Mouse (Mus musculus): ENCODE measurements at regions not wholly inside any gene's neighbourhood (a gene's known extent, or its start where the extent isn't known, plus 50 kb on each side); places are given as distances from the start of the nearest gene placed in this dataset.

DNA sequence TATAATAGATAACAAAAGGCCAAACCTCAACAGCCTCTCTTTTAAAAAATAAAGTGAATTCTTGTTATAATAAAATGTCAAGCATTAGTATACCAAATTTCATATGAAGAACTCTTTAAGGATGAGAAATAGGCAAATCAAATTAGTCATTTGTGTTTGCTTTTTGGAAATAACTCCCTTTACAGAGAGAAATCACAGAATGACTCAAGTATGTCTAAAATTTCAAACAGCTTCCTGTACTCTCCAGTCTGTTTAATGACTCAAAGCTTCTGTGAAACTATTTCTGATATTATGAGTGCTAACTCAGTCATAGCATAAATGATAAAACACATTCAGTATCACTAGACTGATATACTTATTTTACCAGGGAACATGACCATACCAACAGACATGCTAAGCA is 217.7 kb downstream of the Rps12 start:
- Histone ChIP-seq H3K27ac (ENCODE audit: control insufficient read depth, insufficient read depth, low read depth, low read length) (no peak overlapping the region), H3K36me3 (ENCODE audit: control insufficient read depth, insufficient read depth, low read length) (no peaks in the 10 kb centered on the region), H3K4me1 (ENCODE audit: control insufficient read depth, insufficient read depth, low read length) (no peaks in the 10 kb centered on the region), H3K4me3 (ENCODE audit: control insufficient read depth, low read depth, low read length) (no peak overlapping the region), H3K27me3 (ENCODE audit: control insufficient read depth, insufficient read depth, low read length) (no peaks in the 10 kb centered on the region)
- TF ChIP-seq POLR2A (IDR thresholded peaks at IDR 0.05; ENCODE audit: control insufficient read depth, low read depth, low read length), result no peak
- TF ChIP-seq CTCF (IDR thresholded peaks at IDR 0.05; ENCODE audit: control insufficient read depth, insufficient read depth, insufficient replicate concordance, low read depth, low read length), result no peak

- Histone ChIP-seq H3K36me3 (ENCODE audit: control insufficient read depth, insufficient read depth, low read length) (no peaks in the 10 kb centered on the region), H3K4me1 (ENCODE audit: control insufficient read depth, insufficient read depth, low read length) (no peaks in the 10 kb centered on the region), H3K4me3 (ENCODE audit: control insufficient read depth, low read depth, low read length) (no peak overlapping the region), H3K27me3 (ENCODE audit: control insufficient read depth, insufficient read depth, low read length) (no peaks in the 10 kb centered on the region), H3K27ac (ENCODE audit: control insufficient read depth, insufficient read depth, low read depth, low read length) (no peak overlapping the region)
- TF ChIP-seq POLR2A (IDR thresholded peaks at IDR 0.05; ENCODE audit: control insufficient read depth, low read depth, low read length) (no peak), CTCF (IDR thresholded peaks at IDR 0.05; ENCODE audit: control insufficient read depth, insufficient read depth, insufficient replicate concordance, low read depth, low read length) (no peak)
These were observed 211.8 kb upstream of the Eya4 start for GRCm38 (mm10) chr10:23562273-23562885.

- TF ChIP-seq POLR2A (IDR thresholded peaks at IDR 0.05; ENCODE audit: control insufficient read depth, low read depth, low read length) (no peak), CTCF (IDR thresholded peaks at IDR 0.05; ENCODE audit: control insufficient read depth, insufficient read depth, insufficient replicate concordance, low read depth, low read length) (no peak)
- no peak overlapping the region for H3K4me3 ChIP-seq (ENCODE audit: control insufficient read depth, low read depth, low read length)
- H3K27ac ChIP-seq (ENCODE audit: control insufficient read depth, insufficient read depth, low read depth, low read length), result no peak overlapping the region
- no peaks in the 10 kb centered on the region for H3K27me3 ChIP-seq (ENCODE audit: control insufficient read depth, insufficient read depth, low read length)
- H3K4me1 ChIP-seq (ENCODE audit: control insufficient read depth, insufficient read depth, low read length), result no peaks in the 10 kb centered on the region
- H3K36me3 ChIP-seq (ENCODE audit: control insufficient read depth, insufficient read depth, low read length), result no peaks in the 10 kb centered on the region
These were observed 209.5 kb upstream of the Eya4 start for GRCm38 (mm10) chr10:23559980-23560658.

GRCm38 (mm10) chr10:23557828-23558227 is 207.2 kb upstream of the Eya4 start:
- Histone ChIP-seq H3K4me1 (ENCODE audit: control insufficient read depth, insufficient read depth, low read length) (no peaks in the 10 kb centered on the region), H3K27me3 (ENCODE audit: control insufficient read depth, insufficient read depth, low read length) (no peaks in the 10 kb centered on the region), H3K4me3 (ENCODE audit: control insufficient read depth, low read depth, low read length) (no peak overlapping the region), H3K36me3 (ENCODE audit: control insufficient read depth, insufficient read depth, low read length) (no peaks in the 10 kb centered on the region), H3K27ac (ENCODE audit: control insufficient read depth, insufficient read depth, low read depth, low read length) (no peak overlapping the region)
- TF ChIP-seq POLR2A (IDR thresholded peaks at IDR 0.05; ENCODE audit: control insufficient read depth, low read depth, low read length) (no peak), CTCF (IDR thresholded peaks at IDR 0.05; ENCODE audit: control insufficient read depth, insufficient read depth, insufficient replicate concordance, low read depth, low read length) (no peak)

GRCm38 (mm10) chr10:23549207-23549606 is 198.6 kb upstream of the Eya4 start:
- Histone ChIP-seq H3K27ac (ENCODE audit: control insufficient read depth, insufficient read depth, low read depth, low read length) (no peak overlapping the region), H3K27me3 (ENCODE audit: control insufficient read depth, insufficient read depth, low read length) (no peaks in the 10 kb centered on the region), H3K36me3 (ENCODE audit: control insufficient read depth, insufficient read depth, low read length) (no peaks in the 10 kb centered on the region), H3K4me3 (ENCODE audit: control insufficient read depth, low read depth, low read length) (no peak overlapping the region), H3K4me1 (ENCODE audit: control insufficient read depth, insufficient read depth, low read length) (no peaks in the 10 kb centered on the region)
- TF ChIP-seq POLR2A (IDR thresholded peaks at IDR 0.05; ENCODE audit: control insufficient read depth, low read depth, low read length) (no peak), CTCF (IDR thresholded peaks at IDR 0.05; ENCODE audit: control insufficient read depth, insufficient read depth, insufficient replicate concordance, low read depth, low read length) (no peak)

DNA sequence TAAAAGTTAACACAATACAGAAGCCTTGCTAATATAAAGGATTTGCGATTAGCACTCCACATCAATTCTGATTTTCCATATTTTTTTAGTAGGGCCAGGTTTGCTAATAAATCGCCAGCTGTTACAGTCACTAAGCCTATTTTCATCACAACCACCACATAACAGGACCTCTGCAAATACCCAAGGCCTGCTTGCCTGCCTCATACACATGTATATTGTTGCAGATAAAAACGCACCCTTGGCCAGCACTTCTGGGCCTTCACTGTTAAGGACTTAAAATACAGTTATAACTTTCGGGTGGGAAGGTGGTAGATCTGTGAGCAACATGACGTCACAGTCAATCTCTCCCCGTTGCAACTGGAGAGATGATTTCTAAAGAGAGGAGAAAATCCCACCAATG is 197.7 kb upstream of the Eya4 start:
- no peaks in the 10 kb centered on the region for H3K4me1 ChIP-seq (ENCODE audit: control insufficient read depth, insufficient read depth, low read length)
- H3K4me3 ChIP-seq (ENCODE audit: control insufficient read depth, low read depth, low read length), result no peak overlapping the region
- H3K27ac ChIP-seq (ENCODE audit: control insufficient read depth, insufficient read depth, low read depth, low read length), result no peak overlapping the region
- no peaks in the 10 kb centered on the region for H3K36me3 ChIP-seq (ENCODE audit: control insufficient read depth, insufficient read depth, low read length)
- TF ChIP-seq CTCF (IDR thresholded peaks at IDR 0.05; ENCODE audit: control insufficient read depth, insufficient read depth, insufficient replicate concordance, low read depth, low read length), result no peak
- no peak for TF ChIP-seq POLR2A (IDR thresholded peaks at IDR 0.05; ENCODE audit: control insufficient read depth, low read depth, low read length)
- no peaks in the 10 kb centered on the region for H3K27me3 ChIP-seq (ENCODE audit: control insufficient read depth, insufficient read depth, low read length)

GRCm38 (mm10) chr10:23542712-23543111 is 192.1 kb upstream of the Eya4 start:
- TF ChIP-seq POLR2A (IDR thresholded peaks at IDR 0.05; ENCODE audit: control insufficient read depth, low read depth, low read length) (no peak), CTCF (IDR thresholded peaks at IDR 0.05; ENCODE audit: control insufficient read depth, insufficient read depth, insufficient replicate concordance, low read depth, low read length) (no peak)
- H3K4me1 ChIP-seq (ENCODE audit: control insufficient read depth, insufficient read depth, low read length), result no peaks in the 10 kb centered on the region
- no peaks in the 10 kb centered on the region for H3K36me3 ChIP-seq (ENCODE audit: control insufficient read depth, insufficient read depth, low read length)
- no peak overlapping the region for H3K27ac ChIP-seq (ENCODE audit: control insufficient read depth, insufficient read depth, low read depth, low read length)
- H3K27me3 ChIP-seq (ENCODE audit: control insufficient read depth, insufficient read depth, low read length), result no peaks in the 10 kb centered on the region
- no peak overlapping the region for H3K4me3 ChIP-seq (ENCODE audit: control insufficient read depth, low read depth, low read length)

Data from testis, adult 2 months (tissue).